Mouse (Mus musculus) stomach, postnatal 0 days (tissue): ENCODE results near the gene Fstl4.

Experiments
- CTCF ChIP-seq: IDR thresholded peaks from 2 replicates; pipeline ENCODE4 v1.5.1; 2016; ENCODE audit warnings: antibody characterized with exemption, low read depth, mild to moderate bottlenecking, moderate library complexity
- EP300 ChIP-seq: optimal IDR thresholded peaks from 2 replicates; pipeline ENCODE3; 2016; ENCODE audit warnings: antibody characterized with exemption

DNA sequence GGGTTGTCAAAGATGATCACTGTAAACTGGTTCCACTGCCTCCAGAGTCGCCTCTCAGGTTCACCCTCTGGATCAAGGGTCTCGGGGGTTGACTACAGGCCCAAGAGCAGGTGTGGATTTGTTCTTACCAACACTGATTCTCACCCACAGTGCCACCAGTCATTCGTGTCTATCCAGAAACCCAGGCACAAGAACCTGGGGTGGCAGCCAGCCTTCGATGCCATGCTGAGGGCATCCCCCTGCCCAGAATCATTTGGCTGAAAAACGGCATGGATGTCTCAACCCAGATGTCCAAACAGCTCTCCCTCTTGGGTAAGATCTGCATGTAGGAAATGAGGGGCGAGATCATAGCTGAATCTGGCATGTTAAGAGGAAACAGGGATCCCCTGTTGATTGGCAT, 398.0 kb downstream of the Fstl4 start:
- TF ChIP-seq CTCF (no peak), EP300 (no peak)
